Mouse (Mus musculus) ES-E14 (cell line): ENCODE results near the gene Ntmt1. TPM values are rescaled to one million over a fixed set of nuclear protein-coding genes. Genes with fewer than 3 reads are reported as not detected.

Experiments used
- DNase-seq: peaks from one replicate; pipeline ENCODE4 v3.0.0-alpha.2; 2013; ENCODE audit warnings: low read depth, low spot score
- H3K27ac ChIP-seq: 2 replicates; pipeline ENCODE4 v1.5.1; 2012; ENCODE audit warnings: low read depth, mild to moderate bottlenecking, low read length, moderate library complexity, mixed read lengths; ENCODE audit not compliant: poor library complexity, insufficient read depth, severe bottlenecking
- H3K36me3 ChIP-seq: 2 replicates; pipeline ENCODE4 v1.6.1; 2012; ENCODE audit warnings: mild to moderate bottlenecking, low read length, moderate library complexity, mixed read lengths; ENCODE audit not compliant: control insufficient read depth, poor library complexity, insufficient read depth, severe bottlenecking
- H3K4me1 ChIP-seq, 2 experiments: fragments of 150-350 bp in 1 of 2; sonication (generic) in 1 of 2; 2 replicates each; pipeline ENCODE4 v1.6.1; 2012; ENCODE audit warnings: low read length in 2 of 2, mild to moderate bottlenecking in 1 of 2, mixed read lengths in 1 of 2; ENCODE audit not compliant: control insufficient read depth in 2 of 2, insufficient read depth in 2 of 2, poor library complexity in 1 of 2
- H3K4me3 ChIP-seq, 2 experiments: fragments of 150-350 bp in 1 of 2; sonication (generic) in 1 of 2; 2 replicates each; pipeline ENCODE4 v1.5.1; 2012; ENCODE audit warnings: low read length in 2 of 2, low read depth in 1 of 2, mild to moderate bottlenecking in 1 of 2, mixed read lengths in 1 of 2; ENCODE audit not compliant: insufficient read depth in 1 of 2, poor library complexity in 1 of 2, severe bottlenecking in 1 of 2
- H3K9ac ChIP-seq: 2 replicates; pipeline ENCODE4 v1.6.1; 2012; ENCODE audit warnings: low read depth, mild to moderate bottlenecking, low read length, mixed read lengths; ENCODE audit not compliant: poor library complexity, insufficient read depth, severe bottlenecking
- H3K9me3 ChIP-seq: fragments of 150-350 bp; sonication (generic); 2 replicates; pipeline ENCODE4 v1.6.1; 2012; ENCODE audit warnings: low read depth, mild to moderate bottlenecking, low read length; ENCODE audit not compliant: control insufficient read depth, insufficient read depth
- CHD2 ChIP-seq: IDR thresholded peaks from 2 replicates; pipeline ENCODE4 v1.6.1; 2014; ENCODE audit warnings: mild to moderate bottlenecking, low read depth, low read length, inconsistent platforms
- HCFC1 ChIP-seq: IDR thresholded peaks from 2 replicates; pipeline ENCODE4 v1.6.1; 2012; ENCODE audit warnings: low read length, inconsistent platforms, borderline replicate concordance; ENCODE audit not compliant: insufficient read depth
- MAFK ChIP-seq: IDR thresholded peaks from 2 replicates; pipeline ENCODE4 v1.6.1; 2014; ENCODE audit warnings: mild to moderate bottlenecking, low read depth, low read length, inconsistent platforms; ENCODE audit not compliant: insufficient read depth
- ZC3H11A ChIP-seq: IDR thresholded peaks from 2 replicates; pipeline ENCODE4 v1.6.1; 2012; ENCODE audit warnings: low read depth, mild to moderate bottlenecking, inconsistent platforms, low read length, borderline replicate concordance
- ZNF384 ChIP-seq: IDR thresholded peaks from 2 replicates; pipeline ENCODE4 v1.6.1; 2012; ENCODE audit warnings: low read depth, low read length, inconsistent platforms
- in situ Hi-C, 2 experiments: fragments of 600-800 bp; cut with MboI; formaldehyde crosslinking; loops; one replicate each; pipeline ENCODE4 v1.15.1; 2025; ENCODE audit warnings: low sequenced_read_pairs in 2 of 2, inconsistent platforms in 1 of 2; ENCODE audit not compliant: unreplicated experiment in 2 of 2
- total RNA-seq: library from RNA; depleted of rRNA; stranded (reverse); fragments of 300-350 nt; gene quantifications from 2 replicates; pipeline ENCODE4 v1.2.3, GENCODE M21; 2012

Ntmt1 gene
- total RNA-seq, 1 experiment, result 47.3 TPM

DNA sequence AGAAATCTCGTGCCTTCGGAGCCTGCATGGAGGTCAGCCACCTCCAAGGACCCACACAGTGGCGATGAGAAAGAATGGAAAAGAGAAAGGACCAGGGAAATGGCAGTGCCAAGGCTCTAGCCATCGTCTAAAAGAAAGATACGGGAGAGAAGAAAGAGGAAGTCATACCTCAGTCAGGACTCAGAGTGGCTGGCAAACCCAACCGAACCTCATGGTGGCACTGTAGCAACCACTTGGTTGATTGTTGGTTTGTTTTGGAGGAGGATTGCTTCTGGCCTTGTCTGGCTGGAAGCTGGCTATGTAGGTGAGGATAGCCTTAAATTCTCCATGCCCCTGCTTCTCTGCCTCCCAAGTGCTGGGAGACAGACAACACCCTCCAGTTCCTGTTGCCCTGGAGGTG, 38.4 kb upstream of the Ntmt1 start:
- in situ Hi-C loops, result no loop called here
- DNase-seq, result no peak
- no peak overlapping the region for H3K4me3 ChIP-seq
- H3K9me3 ChIP-seq, result no peaks in the 10 kb centered on the region
- no peak overlapping the region for H3K27ac ChIP-seq
- H3K4me1 ChIP-seq, result peaks cover 8 to 16% of the 10 kb centered on the region in 2 experiments
- no peaks in the 10 kb centered on the region for H3K36me3 ChIP-seq
- TF ChIP-seq ZNF384, result no peak
- TF ChIP-seq ZC3H11A, result no peak
- TF ChIP-seq HCFC1, result no peak
- TF ChIP-seq MAFK, result no peak
- TF ChIP-seq CHD2, result no peak
- H3K9ac ChIP-seq, result no peak overlapping the region

GRCm38 (mm10) chr2:30771368-30771805, 36.2 kb upstream of the Ntmt1 start:
- in situ Hi-C loops, result no loop called here
- no peak for DNase-seq
- Histone ChIP-seq H3K9ac (peak overlapping the region; percentile 54), H3K4me1 (peaks cover 8 to 15% of the 10 kb centered on the region in 2 experiments), H3K27ac (no peak overlapping the region), H3K9me3 (no peaks in the 10 kb centered on the region), H3K4me3 (peak overlapping the region; percentile 62 to 67), H3K36me3 (no peaks in the 10 kb centered on the region)
- no peak for TF ChIP-seq ZNF384
- no peak for TF ChIP-seq CHD2
- TF ChIP-seq HCFC1, result no peak
- no peak for TF ChIP-seq ZC3H11A
- TF ChIP-seq MAFK, result no peak

DNA sequence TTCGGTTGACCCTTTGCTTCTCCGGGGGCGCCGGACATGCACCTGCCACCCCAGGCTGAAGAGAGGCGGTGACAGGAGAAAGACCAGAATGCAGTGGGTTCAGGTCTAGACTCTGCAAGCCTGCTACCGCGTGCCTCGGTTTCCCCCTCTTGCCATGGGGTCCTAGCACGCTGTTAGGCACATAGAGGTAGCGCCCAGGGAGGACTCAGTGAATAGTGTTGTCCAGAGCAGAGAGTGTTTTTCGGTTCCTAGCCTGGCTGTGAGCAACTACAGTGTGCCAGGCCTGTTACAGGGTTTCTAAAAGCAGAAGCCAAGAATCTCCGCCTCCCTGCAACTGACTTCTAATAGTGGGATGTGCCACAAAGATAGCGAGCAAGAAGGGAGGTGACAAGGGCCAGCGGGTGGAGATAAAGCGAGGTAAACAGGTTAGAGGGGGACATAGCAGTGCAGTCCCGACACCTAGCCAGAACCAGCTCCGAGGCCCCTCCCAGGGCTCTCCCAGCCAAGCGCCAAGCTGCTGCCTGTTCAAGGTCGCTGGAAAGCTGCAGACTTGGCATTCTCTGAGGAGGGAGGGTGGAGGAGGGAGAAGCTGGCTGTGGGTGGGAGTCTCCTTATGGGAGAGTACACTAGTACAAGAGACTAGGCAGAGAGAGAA, 35.7 kb upstream of the Ntmt1 start:
- no peak overlapping the region for H3K27ac ChIP-seq
- no peak for DNase-seq
- peaks cover 8 to 16% of the 10 kb centered on the region in 2 experiments for H3K4me1 ChIP-seq
- peak overlapping the region; percentile 62 to 67; a peak in 3 of 4 replicates for H3K4me3 ChIP-seq
- TF ChIP-seq MAFK, result peak; percentile 39; the same call in 1 of the 2 replicates
- TF ChIP-seq HCFC1, result no peak
- in situ Hi-C loops, result no loop called here
- H3K9ac ChIP-seq, result peak overlapping the region; percentile 54
- H3K36me3 ChIP-seq, result no peaks in the 10 kb centered on the region
- no peaks in the 10 kb centered on the region for H3K9me3 ChIP-seq

DNA sequence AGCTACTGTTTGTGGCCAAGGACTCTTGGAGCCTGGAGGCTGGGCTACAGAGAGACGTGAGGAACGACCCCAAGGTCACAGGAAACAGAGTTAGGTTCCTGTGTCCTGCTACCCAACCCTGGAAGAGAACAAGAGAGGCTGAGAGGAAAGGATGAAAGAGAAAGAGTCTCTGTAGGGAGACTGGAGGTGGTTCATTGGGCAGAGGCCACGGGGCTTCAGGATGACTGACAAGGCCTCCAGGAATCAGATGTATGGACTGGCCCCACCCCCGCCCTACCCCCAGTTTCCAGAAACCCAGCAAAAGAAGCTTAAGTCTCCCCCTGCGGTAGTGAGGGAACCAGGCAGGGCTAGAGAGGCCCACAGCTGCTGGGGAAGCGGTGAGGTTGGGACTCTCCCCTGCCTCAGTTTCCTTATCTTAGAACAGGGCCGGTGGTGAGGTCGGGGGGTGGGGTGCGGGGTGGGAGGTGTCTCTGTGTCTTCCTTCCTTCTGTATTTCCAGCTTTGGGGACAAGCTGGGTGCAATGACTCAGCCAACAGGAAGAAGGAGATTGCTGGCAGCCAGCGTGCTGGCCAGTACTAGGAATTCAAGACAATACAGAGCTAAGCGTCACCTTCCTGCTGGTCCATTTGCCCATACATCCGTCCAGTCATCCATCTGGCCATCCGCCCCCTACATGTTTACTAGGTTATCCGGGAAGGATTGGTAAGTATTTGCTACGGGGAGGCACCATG, 34.9 kb upstream of the Ntmt1 start:
- Histone ChIP-seq H3K9ac (peak overlapping the region; percentile 45; the same call in 1 of the 2 replicates), H3K27ac (no peak overlapping the region), H3K4me1 (peaks cover 8 to 24% of the 10 kb centered on the region in 2 experiments), H3K36me3 (no peaks in the 10 kb centered on the region), H3K4me3 (no peak overlapping the region; a peak in 1 of 4 replicates), H3K9me3 (no peaks in the 10 kb centered on the region)
- in situ Hi-C loops, result no loop called here
- no peak for DNase-seq
- TF ChIP-seq HCFC1, result no peak
- TF ChIP-seq ZC3H11A, result no peak
- TF ChIP-seq CHD2, result no peak
- no peak for TF ChIP-seq MAFK
- TF ChIP-seq ZNF384, result no peak
